Comparison of ENCODE assay signal across 8 mouse cellular contexts in genomic region chr5:24907737-24908136, GRCm38 (mm10).
DNase-seq lines count a peak whose midpoint lies in the region; ATAC-seq and TF ChIP-seq lines count a peak whose summit lies in the region.

No protein-coding gene starts in this region.

- WGBS in kidney, adult 2 months: 6% methylated on average over 26 of the region's 26 CpGs
- WGBS in hindbrain, embryonic 16.5 days: 0% methylated on average over 23 of the region's 26 CpGs

- H3K4me1 ChIP-seq in kidney, adult 2 months (ENCODE audit: control insufficient read depth, insufficient read depth, low read length): 0 out of 2 replicates have a peak, but pooled peaks cover 3% of the 10 kb centered on the region
- H3K4me1 ChIP-seq in hindbrain, embryonic 16.5 days (ENCODE audit: control insufficient read depth, insufficient read depth, low read depth, low read length): peaks cover 18% of the 10 kb centered on the region

- peak overlapping the region; percentile 94 for H3K4me3 ChIP-seq in kidney, adult 2 months (ENCODE audit: insufficient read depth, low read depth, low read length)
- peak overlapping the region; percentile 93 for H3K4me3 ChIP-seq in hindbrain, embryonic 16.5 days (ENCODE audit: low read length)

- H3K36me3 ChIP-seq in kidney, adult 2 months (ENCODE audit: control insufficient read depth, insufficient read depth, low read length): no peaks in the 10 kb centered on the region
- H3K36me3 ChIP-seq in hindbrain, embryonic 16.5 days (ENCODE audit: control insufficient read depth, insufficient read depth, low read length): no peaks in the 10 kb centered on the region; the same call in 1 of the 2 replicates

- peak overlapping the region; percentile 97 for H3K9ac ChIP-seq in hindbrain, embryonic 16.5 days (ENCODE audit: low read depth, low read length)

- TF ChIP-seq POLR2A in kidney, adult 2 months (IDR thresholded peaks at IDR 0.05; ENCODE audit: low read depth, low read length): no peak

- DNase-seq in kidney, adult 2 months: no peak
- no peak for DNase-seq in kidney, postnatal 10 days
- DNase-seq in CD4-positive, CD25-positive, alpha-beta regulatory T cell, adult 2 months (ENCODE audit: low read depth, low spot score): peak; percentile 46
- DNase-seq in embryo, embryonic 11 days: peak; percentile 74
- peak; percentile 43 for DNase-seq in mesoderm, embryonic 11.5 days (ENCODE audit: low read depth, low spot score)
- DNase-seq in adrenal gland, adult (ENCODE audit: inconsistent age in 2 of 2, low spot score in 1 of 2): no peak

- H3K9me3 ChIP-seq in hindbrain, embryonic 16.5 days (ENCODE audit: control insufficient read depth, low read length): no peaks in the 10 kb centered on the region

- peak overlapping the region; percentile 46; the same call in 1 of the 2 replicates for H3K27ac ChIP-seq in kidney, adult 2 months (ENCODE audit: insufficient read depth, low read depth, low read length)
- peak overlapping the region; percentile 98 for H3K27ac ChIP-seq in hindbrain, embryonic 16.5 days (ENCODE audit: low read depth, low read length)

- H3K27me3 ChIP-seq in kidney, adult 2 months (replicated peaks; ENCODE audit: control insufficient read depth, insufficient read depth, low read length): no peaks in the 10 kb centered on the region
- H3K27me3 ChIP-seq in hindbrain, embryonic 16.5 days (replicated peaks; ENCODE audit: control insufficient read depth, insufficient read depth, low read length): no peaks in the 10 kb centered on the region

- H3K4me2 ChIP-seq in hindbrain, embryonic 16.5 days (ENCODE audit: low read length): peak overlapping the region; percentile 65

- ATAC-seq in hindbrain, embryonic 16.5 days: peak; percentile 43; the same call in 1 of the 2 replicates
- no peak for ATAC-seq in activated CD4-positive, CD25-positive, alpha-beta regulatory T cell, adult 4 months

- TF ChIP-seq CTCF in kidney, adult 2 months (conservative IDR thresholded peaks at IDR 0.05; ENCODE audit: insufficient read depth, insufficient read length, low read depth, low read length): no peak

Comparison
In these comparisons a context has a peak if more than half of its experiments do, and no peak if none do; other contexts are left out.
1. DNase-seq: peak in CD4-positive, CD25-positive, alpha-beta regulatory T cell, adult 2 months (single experiment), embryo, embryonic 11 days (single experiment) and mesoderm, embryonic 11.5 days (single experiment); none in kidney, adult 2 months (single experiment), kidney, postnatal 10 days (single experiment) and adrenal gland, adult (0 of 2).